Mouse (Mus musculus) small intestine, adult 2 months (tissue): ENCODE measurements at regions not wholly inside any gene's neighbourhood (a gene's known extent, or its start where the extent isn't known, plus 50 kb on each side); places are given as distances from the start of the nearest gene placed in this dataset.

ENCODE experiments used
- CTCF ChIP-seq: fragments of 200-500 bp; IDR thresholded peaks from 2 replicates; pipeline ENCODE4 v1.5.1; 2012; ENCODE audit warnings: low read depth, mild to moderate bottlenecking, control low read depth, inconsistent platforms, low read length, moderate library complexity, mixed read lengths; ENCODE audit not compliant: insufficient replicate concordance, insufficient read length; ENCODE audit errors: extremely low read depth
- POLR2A ChIP-seq: fragments of 200-500 bp; IDR thresholded peaks from 2 replicates; pipeline ENCODE4 v1.6.1; 2012; ENCODE audit warnings: low read depth, mild to moderate bottlenecking, control low read depth, inconsistent platforms, low read length, moderate library complexity

- no peak for TF ChIP-seq POLR2A
- no peak for TF ChIP-seq CTCF
These were observed 131.6 kb downstream of the Srek1 start for GRCm38 (mm10) chr13:103642542-103643375.
